Mouse (Mus musculus) heart, postnatal 10 days (tissue): ENCODE measurements around the gene Tspan31. TPM values are rescaled to one million over a fixed set of nuclear protein-coding genes. Genes with fewer than 3 reads are reported as not detected.
A peak's percentile ranks its signal among the peaks of the same experiment; 100 is the strongest.

Experiments
- DNase-seq, 2 experiments: peaks; one replicate each; pipeline ENCODE4 v3.0.0; 2021
- intact Hi-C: fragments of 180-260 bp; cut with DNase I; formaldehyde crosslinking; loops from one replicate; pipeline ENCODE4 v1.15.1; 2025
- total RNA-seq, 2 experiments: library from RNA; stranded (reverse); gene quantifications; 2 replicates each; pipeline ENCODE4 v1.2.3; 2021

Gene Tspan31
- total RNA-seq, result 10 to 100 TPM; 50.0 to 53.8 TPM

GRCm38 (mm10) chr10:127070190-127071121 is at the start of gene Tspan31:
Gene Tspan31 (minus strand): TSS chr10:127070264.
- DNase-seq, result peak; percentile 93 to 95
- intact Hi-C loops, result no loop called here

GRCm38 (mm10) chr10:127119229-127119628 is 49.2 kb upstream of the Tspan31 start:
- no peak for DNase-seq
- intact Hi-C loops, result no loop called here

GRCm38 (mm10) chr10:127118470-127118869 is 48.4 kb upstream of the Tspan31 start:
- DNase-seq, result no peak
- intact Hi-C loops, result no loop called here

GRCm38 (mm10) chr10:127115068-127115467 is 45.0 kb upstream of the Tspan31 start:
- intact Hi-C loops, result no loop called here
- no peak for DNase-seq

- intact Hi-C loops, result no loop called here
- DNase-seq, result no peak
Observed at GRCm38 (mm10) chr10:127114408-127114807, 44.3 kb upstream of the Tspan31 start.

GRCm38 (mm10) chr10:127111001-127111887 is 41.2 kb upstream of the Tspan31 start:
- intact Hi-C loops, result no loop called here

GRCm38 (mm10) chr10:127108262-127108583 is 38.2 kb upstream of the Tspan31 start:
- DNase-seq, result no peak
- intact Hi-C loops, result no loop called here

More at GRCm38 (mm10) chr10:127111001-127111887, 41.2 kb upstream of the Tspan31 start:
- DNase-seq, result no peak

GRCm38 (mm10) chr10:127107563-127108261 is 37.6 kb upstream of the Tspan31 start:
- intact Hi-C loops, result no loop called here
- DNase-seq, result no peak

- intact Hi-C loops, result no loop called here
Observed at GRCm38 (mm10) chr10:127103631-127104030, 33.6 kb upstream of the Tspan31 start.

GRCm38 (mm10) chr10:127101151-127101550 is 31.1 kb upstream of the Tspan31 start:
- no peak for DNase-seq
- intact Hi-C loops, result no loop called here

More at GRCm38 (mm10) chr10:127103631-127104030, 33.6 kb upstream of the Tspan31 start:
- DNase-seq, result no peak

GRCm38 (mm10) chr10:127100414-127100813 is 30.4 kb upstream of the Tspan31 start:
- intact Hi-C loops, result no loop called here
- DNase-seq, result no peak

GRCm38 (mm10) chr10:127099868-127100267 is 29.8 kb upstream of the Tspan31 start:
- intact Hi-C loops, result no loop called here
- DNase-seq, result no peak

GRCm38 (mm10) chr10:127099191-127099590 is 29.1 kb upstream of the Tspan31 start:
- intact Hi-C loops, result no loop called here
- no peak for DNase-seq

- no peak for DNase-seq
- intact Hi-C loops, result no loop called here
Observed at GRCm38 (mm10) chr10:127098514-127098913, 28.4 kb upstream of the Tspan31 start.

GRCm38 (mm10) chr10:127094382-127094802 is 24.3 kb upstream of the Tspan31 start:
- intact Hi-C loops, result no loop called here

GRCm38 (mm10) chr10:127092742-127093141 is 22.7 kb upstream of the Tspan31 start:
- intact Hi-C loops, result no loop called here
- DNase-seq, result no peak

More at GRCm38 (mm10) chr10:127094382-127094802, 24.3 kb upstream of the Tspan31 start:
- peak in 1 of 2 experiments; percentile 21 for DNase-seq

- peak in 1 of 2 experiments; percentile 40 for DNase-seq
- intact Hi-C loops, result no loop called here
Observed at GRCm38 (mm10) chr10:127091507-127092396, 21.7 kb upstream of the Tspan31 start.

GRCm38 (mm10) chr10:127090560-127091411 is 20.7 kb upstream of the Tspan31 start:
- intact Hi-C loops, result no loop called here
- peak; percentile 68 to 73 for DNase-seq

- DNase-seq, result no peak
- intact Hi-C loops, result no loop called here
Observed at GRCm38 (mm10) chr10:127085633-127086032, 15.6 kb upstream of the Tspan31 start.
